Mouse (Mus musculus) heart, postnatal 10 days (tissue): ENCODE measurements around the gene Rab11b. TPM values are rescaled to one million over a fixed set of nuclear protein-coding genes. Genes with fewer than 3 reads are reported as not detected.

Experiments
- DNase-seq, 2 experiments: peaks; one replicate each; pipeline ENCODE4 v3.0.0; 2021
- intact Hi-C: fragments of 180-260 bp; cut with DNase I; formaldehyde crosslinking; loops from one replicate; pipeline ENCODE4 v1.15.1; 2025
- total RNA-seq, 2 experiments: library from RNA; stranded (reverse); gene quantifications; 2 replicates each; pipeline ENCODE4 v1.2.3; 2021

The Rab11b gene
- 100 to 1,000 TPM; 343 to 349 TPM for total RNA-seq

DNA sequence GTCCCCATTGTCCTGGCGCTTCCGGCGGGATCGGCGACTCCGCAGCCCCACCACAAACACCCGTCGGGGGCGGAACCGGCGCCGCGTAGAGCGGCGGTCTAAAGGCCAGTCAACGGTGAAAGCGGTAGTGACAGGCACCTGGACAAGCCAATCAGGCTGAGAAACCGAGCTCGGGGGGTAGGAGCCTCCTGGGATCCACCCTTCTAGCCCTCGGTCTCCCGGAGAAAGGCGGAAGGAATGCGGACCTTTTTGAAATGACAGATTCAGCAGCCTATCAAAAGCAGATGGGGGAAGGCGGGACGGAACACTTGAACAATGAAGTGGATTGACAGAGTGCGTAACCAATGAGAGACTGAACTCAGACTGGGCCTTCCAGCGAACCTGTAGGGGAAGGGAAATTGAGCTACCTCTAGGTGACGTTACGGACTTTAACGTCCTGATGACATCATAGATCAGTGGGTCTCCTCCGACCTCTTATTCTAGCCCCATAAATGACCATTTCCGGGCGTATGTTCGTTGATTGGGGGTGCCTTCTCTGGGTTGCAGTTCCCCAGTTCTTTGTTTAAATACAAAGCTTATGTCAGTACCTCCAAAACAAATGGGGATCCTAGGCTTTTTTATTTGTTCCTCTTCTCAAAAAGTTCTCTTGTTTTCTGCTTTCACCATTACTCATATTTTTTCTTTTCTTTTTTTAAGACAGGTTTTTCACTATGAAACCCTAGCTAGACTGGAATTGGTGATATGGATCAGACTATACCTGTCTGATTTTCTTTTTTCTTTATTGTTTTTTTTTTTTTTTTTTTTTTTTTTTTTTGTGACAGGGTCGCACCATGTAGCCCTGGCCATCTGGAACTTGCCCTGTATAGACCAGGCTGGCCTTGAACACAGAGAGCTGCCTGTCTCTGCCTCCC, at the start of gene Rab11b:
Gene Rab11b, minus strand, starts transcription at position 276 of the 911 bp plus-strand sequence.
- peak; percentile 100 for DNase-seq
- intact Hi-C loops: loop anchor here (1.0 kb wide), 1 partner anchor 19 kb away; no protein-coding TSS in a partner anchor

DNA sequence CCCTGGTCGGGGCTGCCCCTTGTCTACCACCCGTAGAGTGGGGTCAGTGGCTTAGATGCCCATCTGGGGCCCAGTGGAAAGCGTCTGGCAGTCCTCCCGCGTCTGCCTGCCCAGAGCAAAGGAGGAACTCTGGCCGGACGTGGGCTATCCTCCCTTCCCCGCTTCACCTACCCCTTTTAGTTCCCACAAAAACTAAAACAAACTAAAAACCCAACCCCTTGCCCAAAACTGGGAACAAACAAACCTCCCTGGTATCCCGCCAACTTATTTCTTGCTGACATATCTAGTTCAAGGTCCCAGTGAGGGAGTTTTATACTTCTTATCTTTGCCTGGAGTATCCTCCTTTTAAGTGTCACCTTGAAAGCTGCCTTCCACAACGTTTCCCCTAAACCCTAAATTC, 47.9 kb upstream of the Rab11b start:
- intact Hi-C loops: loop anchor here (10.0 kb wide), 2 partner anchors 173 to 253 kb away; partner anchors contain the start of genes Myo1f and Pram1
- DNase-seq: no peak

DNA sequence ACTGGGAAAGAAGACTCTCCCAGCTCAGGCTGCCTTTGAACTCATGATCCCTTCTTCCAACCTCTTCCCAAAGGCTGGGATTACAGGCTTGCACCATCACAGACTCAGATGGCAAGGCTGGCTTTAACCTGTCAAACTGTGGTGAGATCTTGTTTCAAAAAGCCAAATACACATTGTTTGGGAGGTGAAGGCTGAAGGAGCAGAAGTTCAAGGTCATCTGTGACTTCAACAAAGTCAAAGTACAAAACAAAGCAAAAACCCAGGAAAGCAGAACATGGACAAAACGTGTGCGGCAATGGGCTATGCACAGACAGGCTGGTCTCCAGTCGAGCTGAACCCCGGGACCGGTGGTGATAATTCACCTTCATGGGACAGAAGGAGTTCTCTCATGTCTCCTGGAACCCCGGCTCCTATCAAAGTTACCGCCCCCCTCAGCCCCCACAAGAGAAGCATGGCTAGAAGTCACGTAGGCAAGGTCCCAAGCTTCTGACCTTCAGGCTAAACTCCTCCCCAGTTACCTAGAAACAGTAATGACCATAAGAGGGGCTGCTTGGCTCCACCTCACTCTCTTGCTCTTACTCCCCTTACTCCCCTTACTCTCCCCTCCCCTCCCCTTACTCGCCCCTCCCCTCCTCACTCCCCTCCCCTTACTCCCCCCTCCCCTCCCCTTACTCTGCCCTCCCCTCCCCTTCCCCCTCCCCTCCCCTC, 47.0 kb upstream of the Rab11b start:
- intact Hi-C loops: loop anchor here (10.0 kb wide), 2 partner anchors 173 to 253 kb away; partner anchors contain the start of genes Myo1f and Pram1
- no peak for DNase-seq

DNA sequence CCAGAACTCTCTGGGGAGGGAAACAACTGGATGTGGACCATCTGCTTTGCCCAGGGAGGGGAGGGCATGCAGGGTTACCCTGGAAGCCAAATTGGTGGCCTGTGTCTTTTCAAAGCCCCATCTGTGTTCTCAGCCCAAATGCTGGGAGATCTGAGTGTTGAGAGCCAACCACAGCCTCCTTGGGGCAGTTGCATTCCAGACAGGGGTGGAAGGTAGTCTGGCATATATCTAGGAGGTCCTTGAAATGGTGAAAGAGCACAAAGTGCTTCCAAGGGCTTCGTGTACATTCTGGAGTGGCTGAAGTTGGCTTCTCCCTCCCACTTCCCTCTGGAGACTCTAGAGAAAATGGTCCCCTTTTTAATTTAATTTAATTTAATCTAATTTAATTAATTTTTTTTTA, 44.4 kb upstream of the Rab11b start:
- DNase-seq: no peak
- intact Hi-C loops: loop anchor here (10.0 kb wide), 2 partner anchors 170 to 250 kb away; partner anchors contain the start of genes Myo1f and Pram1

DNA sequence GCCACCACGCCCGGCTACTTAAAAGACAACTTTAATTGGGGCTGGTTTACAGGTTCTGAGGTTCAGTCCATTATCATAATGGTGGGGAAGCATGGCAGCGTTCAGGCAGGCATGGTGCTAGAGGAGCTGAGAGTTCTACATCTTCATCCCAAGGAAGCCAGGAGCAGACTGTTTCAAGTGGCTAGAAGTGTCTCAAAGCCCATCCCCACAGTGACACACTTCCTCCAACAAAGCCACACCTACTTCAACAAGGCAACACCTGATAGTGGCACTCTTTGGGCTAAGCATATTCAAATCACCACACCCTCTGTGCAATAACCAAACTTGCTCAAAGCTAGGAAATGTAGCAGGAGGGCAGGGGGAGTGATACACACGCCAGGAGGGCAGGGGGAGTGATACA, 43.9 kb upstream of the Rab11b start:
- no peak for DNase-seq
- intact Hi-C loops: loop anchor here (10.0 kb wide), 2 partner anchors 169 to 249 kb away; partner anchors contain the start of genes Myo1f and Pram1

DNA sequence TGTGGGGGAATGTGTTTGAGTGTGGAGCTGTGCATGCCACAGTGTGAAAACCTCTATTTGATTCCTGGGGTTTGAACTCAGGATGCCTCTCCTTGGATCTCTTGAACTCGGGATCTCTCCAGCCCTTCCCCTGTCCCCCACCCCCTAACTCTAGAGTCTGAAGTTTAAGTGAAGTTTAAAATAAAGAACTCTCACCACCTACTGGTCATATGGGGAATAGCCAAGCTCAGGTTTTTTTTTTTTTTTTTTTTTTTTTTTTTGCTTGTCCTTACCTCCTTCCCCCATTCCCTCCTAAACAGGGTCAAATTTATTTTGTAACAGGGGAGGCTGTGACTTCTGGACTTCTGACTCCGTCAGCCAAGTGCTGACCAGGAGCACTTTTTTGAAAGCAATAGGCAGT, 41.9 kb upstream of the Rab11b start:
- DNase-seq: no peak
- intact Hi-C loops: loop anchor here (1.0 to 10.0 kb wide), 5 partner anchors 56 to 363 kb away; partner anchors contain the start of genes Myo1f and Pram1

DNA sequence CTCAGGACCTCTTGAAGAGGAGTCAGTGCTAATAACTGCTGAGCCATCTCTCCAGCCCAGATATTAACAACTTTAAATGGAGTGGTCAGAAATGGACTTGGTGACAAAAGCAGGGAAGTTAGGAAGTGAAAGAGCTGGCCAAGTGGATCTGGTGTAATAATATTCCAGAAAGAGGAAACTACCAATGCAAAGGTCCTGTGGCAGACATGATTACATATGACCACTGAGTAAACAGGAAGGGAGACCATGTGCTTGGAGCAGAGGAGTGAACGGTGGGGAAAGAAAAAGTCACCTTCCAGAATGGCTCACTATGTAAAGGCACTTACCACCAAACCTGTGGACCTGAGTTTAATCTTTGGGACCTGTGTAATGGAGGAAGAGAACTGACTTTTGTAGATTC, 38.9 kb upstream of the Rab11b start:
- no peak for DNase-seq
- intact Hi-C loops: no loop called here

DNA sequence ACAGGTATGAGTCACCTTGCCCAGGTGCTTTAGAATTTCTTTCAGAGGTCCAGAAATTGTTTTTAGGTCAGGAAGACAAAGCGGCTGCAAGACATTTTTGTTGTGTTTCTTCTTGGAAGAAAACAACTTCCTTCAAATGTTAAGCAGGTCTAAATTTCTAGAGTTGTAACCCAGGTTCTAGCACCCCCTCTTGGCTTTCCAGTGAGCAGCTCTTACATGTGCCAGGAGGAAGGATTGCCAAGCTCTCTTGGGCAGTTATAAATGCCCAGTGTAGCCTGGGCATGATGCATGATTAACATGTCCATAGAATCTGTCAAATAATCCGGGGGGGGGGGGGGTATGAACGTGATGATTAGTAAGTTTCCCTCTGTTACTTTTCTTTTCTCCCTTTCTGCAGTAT, 38.0 kb upstream of the Rab11b start:
- peak; percentile 63 to 69 for DNase-seq
- intact Hi-C loops: no loop called here

DNA sequence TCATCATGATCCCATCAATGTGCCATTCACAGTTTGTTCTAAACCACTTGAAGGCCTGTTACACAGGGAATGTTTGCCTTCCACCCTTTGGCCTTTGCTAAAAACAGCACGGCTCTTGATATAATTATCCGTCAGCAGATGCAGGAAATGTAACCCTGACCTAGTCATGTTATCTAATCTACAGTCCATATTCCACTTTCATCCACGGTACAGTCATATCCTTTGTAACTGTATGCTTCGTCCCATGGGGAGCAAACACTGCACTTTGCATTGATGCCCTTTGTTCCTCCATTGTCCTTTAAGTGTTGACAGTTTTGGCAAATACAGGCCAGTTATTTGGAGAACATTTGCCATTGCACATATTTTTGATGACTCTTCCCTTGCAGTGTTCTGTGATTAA, 28.4 kb upstream of the Rab11b start:
- intact Hi-C loops: no loop called here
- peak; percentile 33 to 38 for DNase-seq

DNA sequence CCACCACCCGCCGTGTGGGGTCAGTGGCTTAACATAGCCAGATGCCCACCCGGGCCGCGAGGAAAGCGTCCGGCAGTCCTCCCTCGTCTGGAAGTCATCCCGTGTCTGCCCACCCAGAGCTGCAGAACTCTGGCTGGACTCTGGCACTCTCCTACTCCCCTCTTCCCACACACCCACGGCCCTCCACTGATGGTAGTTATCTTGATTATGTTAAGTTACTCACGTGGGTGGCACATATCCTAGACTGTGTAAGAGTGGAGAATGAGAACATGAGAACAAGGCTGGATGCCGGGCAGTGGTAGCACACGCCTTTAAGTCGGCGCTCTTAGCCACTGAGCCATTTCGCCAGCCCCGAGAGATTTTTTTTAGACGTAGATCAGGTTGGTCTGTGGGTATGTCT, 26.0 kb upstream of the Rab11b start:
- intact Hi-C loops: no loop called here
- no peak for DNase-seq

DNA sequence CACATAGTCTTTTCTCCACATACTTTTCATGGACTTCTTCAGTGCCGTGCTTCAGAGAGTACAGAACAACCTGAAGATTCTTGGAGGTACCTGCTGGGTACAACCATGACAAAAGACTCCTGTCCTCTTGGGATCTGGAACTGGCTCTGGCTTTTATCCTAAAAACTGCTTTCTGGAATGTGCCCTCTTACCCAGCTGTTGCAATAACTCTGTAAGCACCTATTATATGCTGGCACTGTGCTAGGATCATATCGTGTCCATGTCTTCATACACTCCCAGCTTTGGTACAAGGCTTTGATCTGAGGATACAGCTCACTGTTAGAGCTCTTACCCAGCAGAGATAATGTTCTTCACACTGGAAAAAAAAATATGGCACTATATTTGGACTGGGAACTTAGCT, 24.6 kb upstream of the Rab11b start:
- DNase-seq: no peak
- intact Hi-C loops: no loop called here

DNA sequence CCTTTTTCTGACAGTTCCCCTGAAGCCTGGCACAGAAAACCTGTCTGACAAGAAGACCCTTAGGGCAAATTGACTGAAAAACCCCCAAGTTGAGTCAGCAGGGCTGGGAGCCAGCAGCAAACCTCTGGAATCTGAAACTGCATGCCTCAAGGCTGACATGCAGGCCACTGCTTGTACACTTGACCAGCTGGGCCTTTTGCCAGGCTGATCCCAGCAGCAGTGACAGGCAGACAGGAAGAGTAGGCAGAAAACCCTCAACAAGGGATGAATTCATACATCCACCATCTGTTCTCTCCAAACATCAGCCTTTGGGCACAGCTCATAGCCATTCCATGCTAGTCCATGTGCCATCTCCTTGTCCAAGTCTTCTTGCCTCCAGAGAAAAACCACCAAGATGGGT, 23.1 kb upstream of the Rab11b start:
- DNase-seq: peak; percentile 93
- intact Hi-C loops: no loop called here

DNA sequence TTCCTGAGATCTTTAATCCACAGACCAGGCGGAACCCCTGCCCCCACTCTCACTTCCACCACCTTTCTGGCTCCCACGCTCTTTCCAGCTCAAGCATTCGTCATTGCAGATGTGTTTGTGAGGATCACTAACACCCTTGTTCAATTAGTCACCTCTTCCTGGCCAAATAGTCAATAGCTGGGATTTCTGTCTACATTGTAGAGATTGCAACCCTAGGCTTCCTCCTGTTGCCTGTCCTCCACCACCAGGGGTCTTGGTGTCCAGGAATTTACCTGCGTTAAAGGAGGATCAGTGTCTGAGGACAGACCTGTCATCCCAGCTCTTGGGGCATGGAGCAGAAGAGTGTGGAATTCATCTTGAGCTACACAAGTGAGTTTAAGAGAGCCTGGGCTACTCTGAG, 21.7 kb upstream of the Rab11b start:
- intact Hi-C loops: no loop called here
- DNase-seq: peak in 1 of 2 experiments; percentile 44

DNA sequence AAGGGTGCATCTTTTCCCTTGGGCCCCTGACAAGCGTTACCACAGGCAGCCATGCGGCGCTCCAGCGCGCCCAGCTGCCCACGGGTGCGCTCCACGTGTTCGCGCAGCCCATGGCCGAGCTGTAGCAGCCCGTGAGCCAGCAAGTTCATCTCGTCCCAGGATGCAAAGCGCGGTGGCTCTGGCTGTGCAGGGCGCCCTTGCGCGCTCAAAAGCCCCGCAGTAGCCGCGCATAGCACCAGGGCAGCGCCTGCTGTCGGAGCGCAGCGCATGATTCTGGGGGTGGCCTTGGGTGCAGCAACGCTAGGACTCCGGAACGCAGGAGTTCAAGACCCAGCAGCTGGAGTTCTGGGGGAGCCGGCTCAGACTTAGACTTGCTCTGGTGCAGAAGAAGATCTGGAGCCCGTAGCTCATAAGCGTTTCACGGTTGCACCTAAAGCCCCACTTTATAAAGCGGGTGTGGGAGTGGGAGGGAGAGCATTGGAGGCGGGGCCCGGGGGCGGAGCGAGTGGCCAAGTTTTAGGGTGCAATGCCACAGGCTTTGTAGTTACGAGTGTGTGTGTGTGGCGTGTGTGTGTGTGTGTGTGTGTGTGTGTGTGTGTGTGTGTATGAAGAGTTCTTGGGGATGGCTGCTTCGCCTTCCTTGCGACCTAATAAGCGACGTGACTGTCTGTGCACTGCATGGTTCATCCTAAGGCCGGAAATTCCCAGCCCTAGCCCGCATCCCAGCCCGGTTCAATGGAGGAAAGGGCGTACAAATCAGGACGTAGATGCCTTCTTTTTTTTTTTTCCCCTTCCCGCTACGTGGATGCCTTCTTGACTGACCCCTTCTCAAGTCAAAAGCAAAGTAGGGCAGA, 21.0 kb upstream of the Rab11b start, which contains the start of gene Angptl4:
Gene Angptl4, minus strand, starts transcription at position 707 of the 854 bp plus-strand sequence.
- intact Hi-C loops: loop anchor here (2.0 kb wide), 1 partner anchor 15 kb away; no protein-coding TSS in a partner anchor
- DNase-seq: peak; percentile 88

DNA sequence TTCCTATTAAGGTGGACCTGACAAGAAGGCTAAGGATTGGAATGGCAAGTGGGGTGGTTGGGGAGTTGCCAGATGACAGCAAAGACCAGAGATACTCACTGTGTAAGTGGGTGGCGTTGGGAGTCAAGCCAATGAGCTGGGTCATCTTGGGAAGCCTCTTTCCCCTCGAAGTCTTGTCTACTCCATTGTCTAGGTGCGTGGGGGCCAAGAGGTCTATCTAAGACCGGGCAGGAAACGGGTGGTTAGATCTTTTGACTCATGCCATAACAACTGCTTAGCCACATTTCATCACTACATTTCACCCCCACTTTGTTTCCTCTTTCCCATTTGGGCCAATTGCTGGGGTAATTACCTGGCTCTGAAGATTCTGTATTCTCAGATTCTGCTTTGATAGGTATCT, 20.1 kb upstream of the Rab11b start:
- DNase-seq: peak; percentile 66 to 81
- intact Hi-C loops: loop anchor here (2.0 kb wide), 1 partner anchor 16 kb away; no protein-coding TSS in a partner anchor

DNA sequence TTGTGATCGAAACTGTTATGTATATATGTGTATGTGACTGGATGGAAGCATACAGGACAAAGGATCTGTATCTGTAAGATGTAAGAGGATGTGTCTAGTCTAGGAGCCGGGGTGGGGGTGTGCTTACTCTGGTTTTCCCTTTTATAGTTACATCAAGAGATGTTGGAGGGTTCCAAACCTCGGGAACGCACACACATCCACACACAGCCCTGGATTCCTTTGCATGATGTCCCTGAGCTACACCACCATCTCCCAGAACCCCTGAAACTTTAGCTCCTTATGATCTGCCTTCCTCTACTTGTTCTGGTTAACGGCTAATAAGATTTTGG, 19.6 kb upstream of the Rab11b start:
- intact Hi-C loops: loop anchor here (1.0 to 2.0 kb wide), 2 partner anchors 17 to 19 kb away; no protein-coding TSS in a partner anchor

DNA sequence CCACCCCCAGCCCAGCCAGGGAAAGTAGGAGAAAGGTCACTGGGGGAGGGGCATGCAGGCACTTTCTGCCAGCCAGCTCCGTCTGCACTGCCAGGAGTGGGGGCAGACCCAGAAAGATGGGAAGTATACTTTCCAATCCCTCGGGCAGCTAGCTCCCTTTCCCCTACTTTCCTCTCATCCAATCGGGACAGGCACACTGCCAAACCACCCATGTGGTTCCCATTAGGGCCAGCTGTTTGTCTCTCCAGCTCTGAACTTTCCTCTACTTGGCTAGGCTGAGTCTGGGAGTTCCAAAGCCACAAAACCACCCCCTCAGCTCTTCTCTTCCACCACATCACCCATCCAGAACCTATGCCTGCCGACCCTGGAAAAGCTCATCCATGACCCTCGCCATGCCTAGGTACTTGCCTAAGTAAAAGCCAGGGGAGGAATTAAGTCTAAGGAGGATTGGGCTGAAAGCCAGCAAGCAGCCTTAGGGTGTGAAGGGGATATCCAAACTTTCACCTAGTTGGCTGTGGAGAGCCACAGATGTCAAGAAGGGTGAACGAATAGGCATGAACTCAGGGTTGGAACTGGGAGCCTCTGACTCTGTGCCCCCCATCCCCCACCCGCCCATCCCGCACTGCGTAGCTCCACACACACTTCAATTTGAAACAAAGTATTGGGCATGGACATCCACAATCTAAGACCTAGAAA, 19.1 kb upstream of the Rab11b start:
- intact Hi-C loops: loop anchor here (1.0 kb wide), 1 partner anchor 18 kb away; no protein-coding TSS in a partner anchor
- DNase-seq: peak; percentile 99

More for the DNA sequence above, 19.6 kb upstream of the Rab11b start:
- peak; percentile 33 to 44 for DNase-seq

DNA sequence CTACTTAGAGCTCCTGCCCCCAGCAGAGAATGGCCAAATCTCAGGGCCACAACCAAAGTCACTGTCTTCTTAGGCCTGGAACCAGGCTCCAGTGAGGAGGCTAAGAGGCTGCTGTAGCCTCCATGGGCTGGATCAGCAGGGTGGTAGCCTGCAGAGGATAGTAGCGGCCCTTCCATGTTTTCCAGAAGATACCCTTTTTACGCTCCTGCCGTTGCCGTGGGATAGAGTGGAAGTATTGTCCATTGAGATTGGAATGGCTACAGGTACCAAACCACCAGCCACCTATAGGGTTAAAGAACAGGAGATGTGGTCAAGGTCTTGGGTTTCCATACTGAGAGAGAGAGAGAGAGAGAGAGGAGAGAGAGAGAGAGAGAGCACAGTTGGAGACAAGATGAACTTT, 15.0 kb upstream of the Rab11b start:
- no peak for DNase-seq
- intact Hi-C loops: no loop called here

DNA sequence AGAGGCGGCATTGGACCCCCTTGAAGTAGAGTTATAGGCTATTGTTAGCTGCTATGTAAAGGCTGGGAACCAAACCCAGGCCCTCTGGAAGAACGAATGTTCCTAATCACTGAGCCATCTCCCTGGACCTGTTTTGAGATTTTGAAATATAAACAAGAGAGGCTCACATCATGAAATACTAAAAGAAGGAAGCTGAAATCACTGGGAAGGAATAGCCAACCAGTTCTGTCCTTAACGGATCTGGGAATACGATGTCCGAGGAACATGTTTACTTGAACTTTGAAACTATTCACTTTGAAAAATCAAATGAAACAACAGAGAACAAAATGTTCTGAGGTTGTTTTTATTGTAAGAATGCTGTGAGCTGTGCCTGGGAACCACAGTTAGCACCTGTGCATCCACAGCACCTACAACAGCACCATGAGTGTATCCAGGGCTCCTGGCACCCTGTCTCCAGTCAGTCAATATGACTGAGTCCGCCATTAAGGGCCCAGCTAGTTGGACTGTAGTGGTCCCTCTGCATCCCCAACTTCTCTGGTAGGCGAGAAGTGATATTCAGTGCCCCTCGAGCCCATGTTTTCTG, 14.3 kb upstream of the Rab11b start:
- intact Hi-C loops: no loop called here
- DNase-seq: no peak
